Comparison of ENCODE assay signal across 28 mouse cellular contexts in the genomic region with DNA sequence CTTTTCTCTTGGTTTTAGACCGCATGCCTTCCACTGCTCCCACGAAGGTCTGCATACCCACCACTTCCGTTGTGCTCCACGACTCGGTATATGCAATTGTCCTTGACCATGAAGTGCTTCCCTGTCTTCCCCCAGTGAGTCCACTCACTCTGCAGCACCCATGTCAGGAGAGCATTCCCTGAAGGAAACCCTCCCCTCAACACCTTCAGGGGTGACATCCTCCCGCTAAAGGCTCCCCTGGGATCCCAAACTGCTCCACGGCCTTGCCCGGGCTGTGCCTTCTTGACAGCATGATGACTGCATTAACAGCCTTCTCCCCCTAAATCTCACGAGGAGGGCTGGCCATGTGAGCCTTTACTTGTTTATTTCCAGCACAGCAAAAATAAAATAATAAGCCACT.
"Had no signal": no experiment of that assay in that cellular context is flagged by ENCODE, and none has a peak within 500 bp of the region (broad histone marks: within the 10 kb centered on the region; RNA-seq: fewer than 3 reads in every experiment).

No protein-coding gene starts in this region.

- DNase-seq: left cerebral cortex, postnatal 4 days; liver; liver, embryonic 13.5 days; liver, postnatal 0 days; lung, adult 18-20 months; lung, adult 2 months; lung, embryonic 14.5 days; lung, postnatal 10 days; lung, postnatal 14 days; lung, postnatal 36 days; lung, postnatal 4 days; midbrain, embryonic 14.5 days had no signal

- H3K27ac ChIP-seq: limb, embryonic 10.5 days; limb, embryonic 12.5 days; limb, embryonic 13.5 days; limb, embryonic 15.5 days; liver, embryonic 12.5 days; liver, embryonic 13.5 days; liver, embryonic 14.5 days; liver, embryonic 15.5 days; lung, embryonic 15.5 days; macrophage; midbrain, embryonic 10.5 days; midbrain, embryonic 12.5 days; midbrain, embryonic 13.5 days; midbrain, embryonic 15.5 days; neural tube, embryonic 12.5 days had no signal

- H3K27me3 ChIP-seq: limb, embryonic 12.5 days; limb, embryonic 13.5 days; limb, embryonic 15.5 days; liver, embryonic 12.5 days; liver, embryonic 13.5 days; liver, embryonic 15.5 days; lung, embryonic 15.5 days; megakaryocyte, embryonic 14.5 days; midbrain, embryonic 12.5 days; midbrain, embryonic 13.5 days; midbrain, embryonic 15.5 days; neural tube, embryonic 12.5 days had no signal

- H3K4me1 ChIP-seq: limb, embryonic 10.5 days; limb, embryonic 12.5 days; limb, embryonic 13.5 days; limb, embryonic 15.5 days; liver, embryonic 12.5 days; liver, embryonic 13.5 days; liver, embryonic 15.5 days; lung, embryonic 15.5 days; midbrain, embryonic 10.5 days; midbrain, embryonic 12.5 days; midbrain, embryonic 13.5 days; midbrain, embryonic 15.5 days; neural tube, embryonic 12.5 days had no signal

- H3K9me3 ChIP-seq: limb, embryonic 10.5 days; limb, embryonic 12.5 days; limb, embryonic 13.5 days; limb, embryonic 15.5 days; liver, embryonic 12.5 days; liver, embryonic 13.5 days; liver, embryonic 15.5 days; lung, embryonic 15.5 days; megakaryocyte, embryonic 14.5 days; midbrain, embryonic 10.5 days; midbrain, embryonic 12.5 days; midbrain, embryonic 13.5 days; midbrain, embryonic 15.5 days; neural tube, embryonic 12.5 days had no signal

- H3K4me3 ChIP-seq: limb, embryonic 10.5 days; limb, embryonic 12.5 days; limb, embryonic 13.5 days; limb, embryonic 15.5 days; liver, embryonic 12.5 days; liver, embryonic 13.5 days; liver, embryonic 15.5 days; lung, embryonic 15.5 days; megakaryocyte, embryonic 14.5 days; midbrain, embryonic 10.5 days; midbrain, embryonic 12.5 days; midbrain, embryonic 13.5 days; midbrain, embryonic 15.5 days; myocyte; neural tube, embryonic 12.5 days had no signal
